Mouse (Mus musculus): ENCODE results near the gene Wnt8b. TPM values are rescaled to one million over a fixed set of nuclear protein-coding genes. Genes with fewer than 3 reads are reported as not detected.
A peak's percentile ranks its signal among the peaks of the same experiment; 100 is the strongest.

Gene Wnt8b
- polyA plus RNA-seq, 1 experiment from 2014 or later = 0.89 TPM

- Histone ChIP-seq H3K36me3 (no peaks in the 10 kb centered on the region), H3K4me1 (replicated peaks) (no peaks in the 10 kb centered on the region), H3K4me3 (no peak overlapping the region), H3K27ac (replicated peaks) (no peak overlapping the region), H3K4me2 (no peak overlapping the region), H3K9me3 (no peaks in the 10 kb centered on the region), H3K9ac (no peak overlapping the region), H3K27me3 (no peaks in the 10 kb centered on the region)
- WGBS = 56% methylated on average over 3 of the region's 3 CpGs
- no peak for ATAC-seq (ENCODE audit: low read depth)
These were observed 16.7 kb upstream of the Wnt8b start for GRCm38 (mm10) chr19:44476541-44476940.

GRCm38 (mm10) chr19:44487266-44487665 is 6.0 kb upstream of the Wnt8b start:
- no peaks in the 10 kb centered on the region for H3K4me1 ChIP-seq (replicated peaks)
- H3K27ac ChIP-seq (replicated peaks) = no peak overlapping the region
- no peak for ATAC-seq (ENCODE audit: low read depth)
- no peak overlapping the region for H3K4me3 ChIP-seq
- H3K4me2 ChIP-seq = no peak overlapping the region
- no peaks in the 10 kb centered on the region for H3K9me3 ChIP-seq
- peaks cover 3% of the 10 kb centered on the region; the same call in 1 of the 2 replicates for H3K27me3 ChIP-seq
- no peak overlapping the region for H3K9ac ChIP-seq
- no peaks in the 10 kb centered on the region for H3K36me3 ChIP-seq
- 12% methylated on average over 8 of the region's 8 CpGs for WGBS

- H3K4me3 ChIP-seq = no peak overlapping the region
- no peak overlapping the region for H3K9ac ChIP-seq
- ATAC-seq (ENCODE audit: low read depth) = no peak
- H3K27me3 ChIP-seq = peaks cover 69% of the 10 kb centered on the region
- H3K27ac ChIP-seq (replicated peaks) = no peak overlapping the region
- WGBS = 58% methylated on average over 8 of the region's 8 CpGs
- no peak overlapping the region for H3K4me2 ChIP-seq
- peaks cover 3% of the 10 kb centered on the region; the same call in 1 of the 2 replicates for H3K4me1 ChIP-seq (replicated peaks)
- no peaks in the 10 kb centered on the region for H3K9me3 ChIP-seq
- H3K36me3 ChIP-seq = no peaks in the 10 kb centered on the region
These were observed 3.2 kb downstream of the Wnt8b start for GRCm38 (mm10) chr19:44496511-44496910.

GRCm38 (mm10) chr19:44496941-44497340 is 3.7 kb downstream of the Wnt8b start:
- H3K9me3 ChIP-seq = no peaks in the 10 kb centered on the region
- H3K36me3 ChIP-seq = no peaks in the 10 kb centered on the region
- H3K27me3 ChIP-seq = peaks cover 69% of the 10 kb centered on the region
- H3K4me3 ChIP-seq = no peak overlapping the region
- H3K27ac ChIP-seq (replicated peaks) = no peak overlapping the region
- ATAC-seq (ENCODE audit: low read depth) = no peak
- peaks cover 3% of the 10 kb centered on the region; the same call in 1 of the 2 replicates for H3K4me1 ChIP-seq (replicated peaks)
- WGBS = 33% methylated on average over 10 of the region's 10 CpGs
- no peak overlapping the region for H3K9ac ChIP-seq
- H3K4me2 ChIP-seq = no peak overlapping the region

- Histone ChIP-seq H3K9ac (no peak overlapping the region), H3K36me3 (no peaks in the 10 kb centered on the region), H3K4me2 (no peak overlapping the region), H3K4me1 (replicated peaks) (peaks cover 3% of the 10 kb centered on the region; the same call in 1 of the 2 replicates), H3K4me3 (no peak overlapping the region), H3K9me3 (no peaks in the 10 kb centered on the region), H3K27me3 (peaks cover 58% of the 10 kb centered on the region), H3K27ac (replicated peaks) (no peak overlapping the region)
- no peak for ATAC-seq (ENCODE audit: low read depth)
- 59% methylated on average over 6 of the region's 6 CpGs for WGBS
These were observed 5.7 kb downstream of the Wnt8b start for GRCm38 (mm10) chr19:44498936-44499335.

- H3K36me3 ChIP-seq = no peaks in the 10 kb centered on the region
- no peak overlapping the region for H3K4me3 ChIP-seq
- no peak overlapping the region for H3K27ac ChIP-seq (replicated peaks)
- H3K4me1 ChIP-seq (replicated peaks) = peaks cover 3% of the 10 kb centered on the region; the same call in 1 of the 2 replicates
- H3K4me2 ChIP-seq = no peak overlapping the region
- H3K9me3 ChIP-seq = no peaks in the 10 kb centered on the region
- peaks cover 48% of the 10 kb centered on the region for H3K27me3 ChIP-seq
- ATAC-seq (ENCODE audit: low read depth) = no peak
- 39% methylated on average over 5 of the region's 5 CpGs for WGBS
- H3K9ac ChIP-seq = no peak overlapping the region
These were observed 7.0 kb downstream of the Wnt8b start for GRCm38 (mm10) chr19:44500240-44500639.

- Histone ChIP-seq H3K9ac (no peak overlapping the region), H3K9me3 (no peaks in the 10 kb centered on the region), H3K4me2 (no peak overlapping the region), H3K4me1 (replicated peaks) (peaks cover 3% of the 10 kb centered on the region; the same call in 1 of the 2 replicates), H3K36me3 (no peaks in the 10 kb centered on the region), H3K27me3 (peaks cover 42% of the 10 kb centered on the region), H3K27ac (replicated peaks) (no peak overlapping the region), H3K4me3 (no peak overlapping the region)
- ATAC-seq (ENCODE audit: low read depth) = no peak
- 91% methylated on average over 6 of the region's 6 CpGs for WGBS
These were observed 8.7 kb downstream of the Wnt8b start for GRCm38 (mm10) chr19:44501925-44502324.

- H3K9me3 ChIP-seq = no peaks in the 10 kb centered on the region
- H3K36me3 ChIP-seq = no peaks in the 10 kb centered on the region
- ATAC-seq (ENCODE audit: low read depth) = no peak
- H3K4me2 ChIP-seq = no peak overlapping the region
- H3K27ac ChIP-seq (replicated peaks) = no peak overlapping the region
- WGBS = 80% methylated on average over 4 of the region's 4 CpGs
- no peak overlapping the region for H3K9ac ChIP-seq
- H3K4me3 ChIP-seq = no peak overlapping the region
- peaks cover 37% of the 10 kb centered on the region for H3K27me3 ChIP-seq
- H3K4me1 ChIP-seq (replicated peaks) = peaks cover 3% of the 10 kb centered on the region; the same call in 1 of the 2 replicates
These were observed 9.5 kb downstream of the Wnt8b start for GRCm38 (mm10) chr19:44502741-44503140.

- Histone ChIP-seq H3K27ac (replicated peaks) (no peak overlapping the region), H3K36me3 (no peaks in the 10 kb centered on the region), H3K4me2 (peak overlapping the region; percentile 94), H3K4me3 (peak overlapping the region; percentile 51), H3K9ac (peak overlapping the region; percentile 66; the same call in 1 of the 2 replicates), H3K9me3 (no peaks in the 10 kb centered on the region), H3K27me3 (peaks cover 78% of the 10 kb centered on the region), H3K4me1 (replicated peaks) (peaks cover 56% of the 10 kb centered on the region)
- WGBS = 5% methylated on average over 12 of the region's 12 CpGs
- ATAC-seq (ENCODE audit: low read depth) = no peak
These were observed 17.4 kb downstream of the Wnt8b start for GRCm38 (mm10) chr19:44510534-44511175.

- H3K9ac ChIP-seq = peak overlapping the region; percentile 66
- H3K27ac ChIP-seq (replicated peaks) = 0 out of 2 replicates have a peak overlapping the region, but pooled peaks have one; percentile 59
- H3K27me3 ChIP-seq = peaks cover 82% of the 10 kb centered on the region
- ATAC-seq (ENCODE audit: low read depth) = peak; percentile 24
- H3K9me3 ChIP-seq = no peaks in the 10 kb centered on the region
- peak overlapping the region; percentile 94 for H3K4me2 ChIP-seq
- no peaks in the 10 kb centered on the region for H3K36me3 ChIP-seq
- under 1% methylated on average over 66 of the region's 66 CpGs for WGBS
- H3K4me1 ChIP-seq (replicated peaks) = peaks cover 61% of the 10 kb centered on the region
- peak overlapping the region; percentile 51 for H3K4me3 ChIP-seq
These were observed 18.4 kb downstream of the Wnt8b start for GRCm38 (mm10) chr19:44511451-44512231.

GRCm38 (mm10) chr19:44512601-44513000 is 19.3 kb downstream of the Wnt8b start:
- 31% methylated on average over 5 of the region's 5 CpGs for WGBS
- Histone ChIP-seq H3K9me3 (no peaks in the 10 kb centered on the region), H3K4me1 (replicated peaks) (peaks cover 61% of the 10 kb centered on the region), H3K36me3 (no peaks in the 10 kb centered on the region), H3K4me2 (peak overlapping the region; percentile 94), H3K9ac (no peak overlapping the region), H3K27me3 (peaks cover 87% of the 10 kb centered on the region), H3K4me3 (peak overlapping the region; percentile 8; the same call in 1 of the 2 replicates), H3K27ac (replicated peaks) (no peak overlapping the region)
- no peak for ATAC-seq (ENCODE audit: low read depth)

- 13% methylated on average over 11 of the region's 11 CpGs for WGBS
- peaks cover 61% of the 10 kb centered on the region for H3K4me1 ChIP-seq (replicated peaks)
These were observed 20.0 kb downstream of the Wnt8b start for GRCm38 (mm10) chr19:44513054-44513833.

More at GRCm38 (mm10) chr19:44513054-44513833, 20.0 kb downstream of the Wnt8b start:
- H3K4me3 ChIP-seq = no peak overlapping the region
- no peak for ATAC-seq (ENCODE audit: low read depth)
- H3K9me3 ChIP-seq = no peaks in the 10 kb centered on the region
- H3K36me3 ChIP-seq = no peaks in the 10 kb centered on the region
- peak overlapping the region; percentile 52 for H3K27ac ChIP-seq (replicated peaks)
- peaks cover 94% of the 10 kb centered on the region for H3K27me3 ChIP-seq
- H3K9ac ChIP-seq = no peak overlapping the region
- H3K4me2 ChIP-seq = peak overlapping the region; percentile 94

Data from neural tube, embryonic 13.5 days (tissue).